Mouse (Mus musculus) bone marrow macrophage, adult 2 months (primary cell): ENCODE results near the gene Cdyl2.

Experiments
- CTCF ChIP-seq: IDR thresholded peaks from 2 replicates; pipeline ENCODE4 v1.5.1; 2012; ENCODE audit warnings: low read depth, mild to moderate bottlenecking, low read length, moderate library complexity
- POLR2A ChIP-seq: IDR thresholded peaks from 2 replicates; pipeline ENCODE4 v1.6.1; 2012; ENCODE audit warnings: mild to moderate bottlenecking, low read depth, low read length, borderline replicate concordance

GRCm38 (mm10) chr8:116689741-116690140 is 43.0 kb downstream of the Cdyl2 start:
- no peak for TF ChIP-seq CTCF
- TF ChIP-seq POLR2A = no peak
